Comparison of ENCODE assay signal across 39 mouse cellular contexts in genomic region chr11:105164516-105165510, GRCm38 (mm10). TPM values are rescaled to one million over a fixed set of nuclear protein-coding genes. Genes with fewer than 3 reads are reported as not detected.
DNase-seq lines count a peak whose midpoint lies in the region; ATAC-seq and TF ChIP-seq lines count a peak whose summit lies in the region.
"Had no signal": no experiment of that assay in that cellular context is flagged by ENCODE, and none has a peak within 500 bp of the region (broad histone marks: within the 10 kb centered on the region; RNA-seq: fewer than 3 reads in every experiment).

No protein-coding gene starts in this region.

- 0 out of 2 replicates have a peak, but pooled peaks cover 5% of the 10 kb centered on the region for H3K4me1 ChIP-seq in heart, embryonic 10.5 days
- H3K4me1 ChIP-seq in testis, adult 2 months (ENCODE audit: control insufficient read depth, insufficient read depth, low read length) = peaks cover 11% of the 10 kb centered on the region
- H3K4me1 ChIP-seq in forebrain, embryonic 14.5 days (ENCODE audit: control insufficient read depth, insufficient read depth, low read length) = no peaks in the 10 kb centered on the region
- no peaks in the 10 kb centered on the region for H3K4me1 ChIP-seq in kidney, embryonic 16.5 days (ENCODE audit: insufficient read depth, low read length)
- H3K4me1 ChIP-seq: embryonic facial prominence, embryonic 12.5 days; hindbrain, embryonic 10.5 days; hindbrain, embryonic 15.5 days; limb, embryonic 15.5 days; midbrain, embryonic 10.5 days; midbrain, embryonic 15.5 days; neural tube, embryonic 15.5 days had no signal

- TF ChIP-seq POLR2A in testis, adult 2 months (IDR thresholded peaks at IDR 0.05; ENCODE audit: control insufficient read depth, low read depth, low read length) = peak; percentile 61; the same call in 1 of the 2 replicates

- H3K4me2 ChIP-seq in forebrain, embryonic 14.5 days (ENCODE audit: low read length) = no peak overlapping the region
- no peak overlapping the region for H3K4me2 ChIP-seq in kidney, embryonic 16.5 days (replicated peaks; ENCODE audit: low read depth, low read length)
- H3K4me2 ChIP-seq: embryonic facial prominence, embryonic 12.5 days; hindbrain, embryonic 15.5 days; limb, embryonic 15.5 days; midbrain, embryonic 15.5 days; neural tube, embryonic 15.5 days had no signal

- peaks cover 25% of the 10 kb centered on the region for H3K9me3 ChIP-seq in heart, embryonic 10.5 days
- no peaks in the 10 kb centered on the region for H3K9me3 ChIP-seq in forebrain, embryonic 14.5 days (replicated peaks; ENCODE audit: control insufficient read depth, low read length)
- peaks cover 36% of the 10 kb centered on the region for H3K9me3 ChIP-seq in kidney, embryonic 16.5 days (ENCODE audit: low read length)
- H3K9me3 ChIP-seq: limb, embryonic 15.5 days; midbrain, embryonic 15.5 days had no signal

- no peak for DNase-seq in heart, embryonic 10.5 days (ENCODE audit: low spot score)
- no peak for DNase-seq in heart, postnatal 4 days
- no peak for DNase-seq in testis, postnatal 10 days (ENCODE audit: low spot score)
- no peak for DNase-seq in forebrain, embryonic 14.5 days (ENCODE audit: low spot score)
- no peak for DNase-seq in right cerebral cortex, postnatal 36 days (ENCODE audit: low spot score in 2 of 2)
- DNase-seq: adrenal gland, postnatal 14 days; cerebellum, adult 11 months; cerebellum, adult 9-11 months; embryo, embryonic 11 days; gastrocnemius, postnatal 25 days; heart, adult 11 months; kidney, adult 18-20 months; layer of hippocampus, postnatal 36 days; left cerebral cortex, postnatal 4 days; lung, adult 2 months; lung, postnatal 10 days; right cerebral cortex, postnatal 4 days had no signal

- ATAC-seq in erythroid progenitor cell, adult 5-6 weeks (replicated peaks; ENCODE audit: low FRiP score, poor library complexity, severe bottlenecking) = 0 out of 2 replicates have a peak, but pooled peaks have one; percentile 19
- no peak for ATAC-seq in forebrain, embryonic 14.5 days
- no peak for ATAC-seq in kidney, embryonic 16.5 days (ENCODE audit: low FRiP score, low TSS enrichment)
- ATAC-seq: midbrain, embryonic 15.5 days had no signal

- no peak overlapping the region for H3K9ac ChIP-seq in forebrain, embryonic 14.5 days (ENCODE audit: low read length)
- H3K9ac ChIP-seq in kidney, embryonic 16.5 days (replicated peaks; ENCODE audit: low read length) = no peak overlapping the region
- H3K9ac ChIP-seq: embryonic facial prominence, embryonic 12.5 days; hindbrain, embryonic 15.5 days; limb, embryonic 15.5 days; midbrain, embryonic 15.5 days; neural tube, embryonic 15.5 days had no signal

- peak overlapping the region; percentile 23; the same call in 1 of the 2 replicates for H3K4me3 ChIP-seq in heart, embryonic 10.5 days
- peak overlapping the region; percentile 80 for H3K4me3 ChIP-seq in testis, adult 2 months (ENCODE audit: control insufficient read depth, low read depth, low read length)
- H3K4me3 ChIP-seq in forebrain, embryonic 14.5 days (ENCODE audit: low read depth, low read length) = no peak overlapping the region
- H3K4me3 ChIP-seq in kidney, embryonic 16.5 days (ENCODE audit: low read length) = no peak overlapping the region
- H3K4me3 ChIP-seq: embryonic facial prominence, embryonic 12.5 days; hindbrain, embryonic 10.5 days; hindbrain, embryonic 15.5 days; limb, embryonic 15.5 days; midbrain, embryonic 10.5 days; midbrain, embryonic 15.5 days; neural tube, embryonic 15.5 days had no signal

- H3K27me3 ChIP-seq in heart, embryonic 10.5 days (ENCODE audit: insufficient read depth, poor library complexity, severe bottlenecking) = peaks cover 25% of the 10 kb centered on the region
- no peaks in the 10 kb centered on the region for H3K27me3 ChIP-seq in testis, adult 2 months (ENCODE audit: control insufficient read depth, insufficient read depth, low read length)
- H3K27me3 ChIP-seq in forebrain, embryonic 14.5 days (replicated peaks; ENCODE audit: control insufficient read depth, insufficient read depth, low read length) = no peaks in the 10 kb centered on the region
- no peaks in the 10 kb centered on the region for H3K27me3 ChIP-seq in kidney, embryonic 16.5 days (ENCODE audit: insufficient read depth, low read length)
- H3K27me3 ChIP-seq: embryonic facial prominence, embryonic 12.5 days; hindbrain, embryonic 15.5 days; midbrain, embryonic 15.5 days; neural tube, embryonic 15.5 days had no signal

- H3K27ac ChIP-seq in heart, embryonic 10.5 days = no peak overlapping the region
- peak overlapping the region; percentile 74 for H3K27ac ChIP-seq in testis, adult 2 months (ENCODE audit: control insufficient read depth, insufficient read depth, low read depth, low read length)
- H3K27ac ChIP-seq in forebrain, embryonic 14.5 days (ENCODE audit: low read depth, low read length) = no peak overlapping the region
- H3K27ac ChIP-seq in kidney, embryonic 16.5 days (ENCODE audit: low read length) = no peak overlapping the region
- H3K27ac ChIP-seq: embryonic facial prominence, embryonic 12.5 days; hindbrain, embryonic 10.5 days; hindbrain, embryonic 15.5 days; kidney, postnatal 0 days; limb, embryonic 15.5 days; macrophage; midbrain, embryonic 10.5 days; midbrain, embryonic 15.5 days; neural tube, embryonic 15.5 days; stomach, postnatal 0 days had no signal

- H3K36me3 ChIP-seq in heart, embryonic 10.5 days = 0 out of 2 replicates have a peak, but pooled peaks cover 4% of the 10 kb centered on the region
- no peaks in the 10 kb centered on the region for H3K36me3 ChIP-seq in testis, adult 2 months (ENCODE audit: control insufficient read depth, insufficient read depth, low read length)
- H3K36me3 ChIP-seq in forebrain, embryonic 14.5 days (ENCODE audit: control insufficient read depth, insufficient read depth, low read length) = no peaks in the 10 kb centered on the region
- H3K36me3 ChIP-seq in kidney, embryonic 16.5 days (ENCODE audit: insufficient read depth, low read length) = no peaks in the 10 kb centered on the region
- H3K36me3 ChIP-seq: embryonic facial prominence, embryonic 12.5 days; hindbrain, embryonic 15.5 days; limb, embryonic 15.5 days; midbrain, embryonic 10.5 days; midbrain, embryonic 15.5 days; neural tube, embryonic 15.5 days had no signal

- no peak for TF ChIP-seq CTCF in testis, adult 2 months (IDR thresholded peaks at IDR 0.05; ENCODE audit: control insufficient read depth, insufficient read depth, insufficient replicate concordance, low read depth, low read length)

- WGBS in heart, embryonic 10.5 days = 71% methylated on average over 69 of the region's 69 CpGs
- WGBS in forebrain, embryonic 14.5 days = 87% methylated on average over 69 of the region's 69 CpGs
- 88% methylated on average over 69 of the region's 69 CpGs for WGBS in kidney, embryonic 16.5 days

RNA-seq across cellular contexts. Expression of gene Tlk2, which starts 13.8 kb away (rescaled TPM):
- polyA plus RNA-seq in heart, embryonic 10.5 days (2016; fragmentation: Nextera tagmentation; extraction: Ambion mirVana) = 14.7 and 18.3 TPM in 2 replicates
- total RNA-seq in heart, postnatal 4 days (2021) = 10 to 100 TPM; 51.2 to 52.0 TPM
- 90.1 and 92.2 TPM in 2 replicates for polyA plus RNA-seq in testis, adult 2 months (2012; rRNA removed)
- 33.9 and 55.3 TPM in 2 replicates for total RNA-seq in erythroid progenitor cell, adult 5-6 weeks (2015; ENCODE audit: low replicate concordance)
- 67.9 and 85.7 TPM in 2 replicates for total RNA-seq in erythroid progenitor cell, adult 5-6 weeks (2017; ENCODE audit: low replicate concordance)
- polyA plus RNA-seq in forebrain, embryonic 14.5 days (2014; fragmentation: Nextera tagmentation; extraction: Ambion mirVana) = 22.1 and 23.4 TPM in 2 replicates
- 14.0 and 18.4 TPM in 2 replicates for polyA plus RNA-seq in kidney, embryonic 16.5 days (2015; fragmentation: Nextera tagmentation; extraction: Ambion mirVana)

RNA-seq across cellular contexts. Expression of gene Gm10842, which starts 18.1 kb away (rescaled TPM):
- not detected in 2 replicates for polyA plus RNA-seq in heart, embryonic 10.5 days (2016; fragmentation: Nextera tagmentation; extraction: Ambion mirVana)
- not detected for total RNA-seq in heart, postnatal 4 days (2021)
- polyA plus RNA-seq in testis, adult 2 months (2012; rRNA removed) = not detected in 2 replicates
- total RNA-seq in erythroid progenitor cell, adult 5-6 weeks (2015; ENCODE audit: low replicate concordance) = not detected in 2 replicates
- not detected in 2 replicates for total RNA-seq in erythroid progenitor cell, adult 5-6 weeks (2017; ENCODE audit: low replicate concordance)
- not detected in 2 replicates for polyA plus RNA-seq in forebrain, embryonic 14.5 days (2014; fragmentation: Nextera tagmentation; extraction: Ambion mirVana)
- polyA plus RNA-seq in kidney, embryonic 16.5 days (2015; fragmentation: Nextera tagmentation; extraction: Ambion mirVana) = not detected in 2 replicates
- total RNA-seq: adrenal gland, postnatal 14 days; CH12.LX; gastrocnemius, adult 18-20 months; gastrocnemius, postnatal 25 days; layer of hippocampus, postnatal 36 days; left cerebral cortex, postnatal 4 days had no signal
- polyA plus RNA-seq: C2C12; embryonic facial prominence, embryonic 12.5 days; forebrain, embryonic 11.5 days; heart, embryonic 11.5 days; heart, postnatal 0 days; hindbrain, embryonic 10.5 days; hindbrain, embryonic 15.5 days; intestine, embryonic 14.5 days; kidney, postnatal 0 days; large intestine, adult 2 months; limb, embryonic 15.5 days; lung, adult 2 months; macrophage; midbrain, embryonic 10.5 days; midbrain, embryonic 15.5 days; neural tube, embryonic 15.5 days; spleen, adult 2 months; stomach, postnatal 0 days had no signal

RNA-seq across cellular contexts. Expression of gene Mettl2, which starts 38.6 kb away (rescaled TPM):
- 30.8 and 42.5 TPM in 2 replicates for polyA plus RNA-seq in heart, embryonic 10.5 days (2016; fragmentation: Nextera tagmentation; extraction: Ambion mirVana)
- total RNA-seq in heart, postnatal 4 days (2021) = 10 to 100 TPM; 16.2 TPM
- polyA plus RNA-seq in testis, adult 2 months (2012; rRNA removed) = 20.7 and 26.4 TPM in 2 replicates
- total RNA-seq in erythroid progenitor cell, adult 5-6 weeks (2015; ENCODE audit: low replicate concordance) = 2.9 TPM in 1 of 2 replicates, not detected in the other
- 1.7 and 7.1 TPM in 2 replicates for total RNA-seq in erythroid progenitor cell, adult 5-6 weeks (2017; ENCODE audit: low replicate concordance)
- polyA plus RNA-seq in forebrain, embryonic 14.5 days (2014; fragmentation: Nextera tagmentation; extraction: Ambion mirVana) = 24.2 and 24.5 TPM in 2 replicates
- polyA plus RNA-seq in kidney, embryonic 16.5 days (2015; fragmentation: Nextera tagmentation; extraction: Ambion mirVana) = 44.7 and 45.7 TPM in 2 replicates

Comparison
In these comparisons a context has a peak if more than half of its experiments do, and no peak if none do; other contexts are left out.
1. H3K4me3 ChIP-seq: peak in heart, embryonic 10.5 days (single experiment) and testis, adult 2 months (single experiment); none in forebrain, embryonic 14.5 days (single experiment) and kidney, embryonic 16.5 days (single experiment).